In the genomic region with DNA sequence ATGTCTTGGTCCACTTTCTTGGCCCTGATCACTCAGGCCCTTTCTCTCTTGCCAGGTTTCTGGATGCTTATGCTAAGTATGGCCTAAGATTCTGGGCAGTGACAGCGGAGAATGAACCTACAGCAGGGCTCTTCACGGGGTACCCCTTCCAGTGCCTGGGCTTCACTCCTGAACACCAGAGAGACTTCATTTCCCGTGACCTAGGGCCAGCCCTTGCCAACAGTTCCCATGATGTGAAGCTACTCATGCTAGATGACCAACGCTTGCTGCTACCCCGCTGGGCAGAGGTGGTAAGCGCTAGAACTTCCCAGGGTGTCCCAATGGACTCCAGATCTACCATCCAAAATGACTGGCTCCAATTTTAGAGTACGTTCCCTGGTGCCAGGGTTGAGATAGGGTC, we compare ENCODE assay signal across 14 mouse cellular contexts. TPM values are rescaled to one million over a fixed set of nuclear protein-coding genes. Genes with fewer than 3 reads are reported as not detected.
"Had no signal": no experiment of that assay in that cellular context is flagged by ENCODE, and none has a peak within 500 bp of the region (broad histone marks: within the 10 kb centered on the region; RNA-seq: fewer than 3 reads in every experiment).

No protein-coding gene starts in this region.

- H3K4me2 ChIP-seq: lung, embryonic 14.5 days; midbrain, embryonic 12.5 days; midbrain, embryonic 15.5 days; neural tube, embryonic 12.5 days; stomach, embryonic 15.5 days had no signal

- H3K27ac ChIP-seq: midbrain, embryonic 10.5 days; midbrain, embryonic 12.5 days; midbrain, embryonic 15.5 days; neural tube, embryonic 12.5 days; stomach, embryonic 15.5 days had no signal

- DNase-seq: lung, adult 18-20 months; lung, embryonic 14.5 days; lung, postnatal 10 days; lung, postnatal 4 days; right cerebral cortex, postnatal 14 days; thymus, adult 2 months; thymus, postnatal 25 days; thymus, postnatal 4 days had no signal

- H3K27me3 ChIP-seq: midbrain, embryonic 12.5 days; midbrain, embryonic 15.5 days; neural tube, embryonic 12.5 days; stomach, embryonic 15.5 days had no signal

- H3K4me3 ChIP-seq: midbrain, embryonic 10.5 days; midbrain, embryonic 12.5 days; midbrain, embryonic 15.5 days; neural tube, embryonic 12.5 days; stomach, embryonic 15.5 days had no signal

- H3K9me3 ChIP-seq: midbrain, embryonic 10.5 days; midbrain, embryonic 12.5 days; midbrain, embryonic 15.5 days; neural tube, embryonic 12.5 days; stomach, embryonic 15.5 days had no signal

- ATAC-seq: midbrain, embryonic 15.5 days had no signal

- H3K9ac ChIP-seq: lung, embryonic 14.5 days; midbrain, embryonic 12.5 days; midbrain, embryonic 15.5 days; neural tube, embryonic 12.5 days; stomach, embryonic 15.5 days had no signal

RNA-seq across cellular contexts. Expression of a gene that starts 22.8 kb away (rescaled TPM):
- total RNA-seq: megakaryocyte-erythroid progenitor cell, adult 5-6 weeks had no signal
